Mouse (Mus musculus) stomach, embryonic 16.5 days (tissue): ENCODE measurements around the gene Maml3. TPM values are rescaled to one million over a fixed set of nuclear protein-coding genes. Genes with fewer than 3 reads are reported as not detected.

Source experiments
- ATAC-seq: fragments of 200-750 bp; cut with Nextera tagmentation; 2 replicates; pipeline ENCODE4 v1.8.0; 2017; ENCODE audit warnings: moderate number of reproducible peaks, moderate TSS enrichment; ENCODE audit not compliant: insufficient read depth, low FRiP score
- H3K27ac ChIP-seq: fragments of 300-500 bp; sonication (generic); 2 replicates; pipeline ENCODE4 v1.5.1; 2014; ENCODE audit warnings: low read length
- H3K27me3 ChIP-seq: fragments of 300-500 bp; sonication (generic); 2 replicates; pipeline ENCODE4 v1.6.1; 2014; ENCODE audit warnings: low read length, control low read depth, mixed read lengths; ENCODE audit not compliant: control insufficient read depth, insufficient read depth
- H3K36me3 ChIP-seq: fragments of 300-500 bp; sonication (generic); 2 replicates; pipeline ENCODE4 v1.6.1; 2014; ENCODE audit warnings: low read length; ENCODE audit not compliant: control insufficient read depth, insufficient read depth
- H3K4me1 ChIP-seq: fragments of 300-500 bp; sonication (generic); 2 replicates; pipeline ENCODE4 v1.6.1; 2014; ENCODE audit warnings: low read length, control low read depth, mixed read lengths; ENCODE audit not compliant: control insufficient read depth, insufficient read depth
- H3K4me2 ChIP-seq: fragments of 300-500 bp; sonication (generic); 2 replicates; pipeline ENCODE4 v1.6.1; 2014; ENCODE audit warnings: low read depth, low read length, mixed read lengths
- H3K4me3 ChIP-seq: fragments of 300-500 bp; sonication (generic); replicated peaks from 2 replicates; pipeline ENCODE4 v1.5.1; 2014; ENCODE audit warnings: mild to moderate bottlenecking, low read length
- H3K9ac ChIP-seq: fragments of 300-500 bp; sonication (generic); 2 replicates; pipeline ENCODE4 v1.6.1; 2014; ENCODE audit warnings: low read length
- H3K9me3 ChIP-seq: fragments of 300-500 bp; sonication (generic); replicated peaks from 2 replicates; pipeline ENCODE4 v1.6.1; 2016; ENCODE audit warnings: low read length, control low read depth; ENCODE audit not compliant: control insufficient read depth
- WGBS: fragments of 180-500 bp; shearing (Covaris S2); extraction: QIAGEN DNeasy Blood & Tissue Kit; methylation state at CpG from one replicate; pipeline ENCODE4 v1.1.7; 2014; 5-methylcytosine and 5-hydroxymethylcytosine counted together
- polyA plus RNA-seq: library from polyadenylated mRNA; unstranded; fragments of >200 nt; fragmentation: Nextera tagmentation; extraction: Ambion mirVana; gene quantifications from 2 replicates; pipeline ENCODE4 v1.2.1, GENCODE M21; 2015

Maml3 gene
- polyA plus RNA-seq, 1 experiment from 2014 or later, result 5.0 TPM

- Histone ChIP-seq H3K4me3 (no peak overlapping the region), H3K9me3 (no peaks in the 10 kb centered on the region), H3K4me1 (peaks cover 33% of the 10 kb centered on the region), H3K36me3 (no peaks in the 10 kb centered on the region), H3K27ac (peak overlapping the region; percentile 23; the same call in 1 of the 2 replicates), H3K4me2 (no peak overlapping the region), H3K9ac (no peak overlapping the region), H3K27me3 (no peaks in the 10 kb centered on the region)
- no peak for ATAC-seq
- 65% methylated on average over 4 of the region's 4 CpGs for WGBS
Measured at GRCm38 (mm10) chr3:51890181-51890580, 214.7 kb downstream of the Maml3 start.

GRCm38 (mm10) chr3:51889776-51890175 lies 215.1 kb downstream of the Maml3 start:
- no peak for ATAC-seq
- H3K9ac ChIP-seq, result no peak overlapping the region
- no peaks in the 10 kb centered on the region for H3K36me3 ChIP-seq
- H3K4me3 ChIP-seq, result no peak overlapping the region
- H3K9me3 ChIP-seq, result no peaks in the 10 kb centered on the region
- WGBS, result 73% methylated on average over 5 of the region's 5 CpGs
- peak overlapping the region; percentile 64 for H3K27ac ChIP-seq
- no peaks in the 10 kb centered on the region for H3K27me3 ChIP-seq
- H3K4me1 ChIP-seq, result peaks cover 33% of the 10 kb centered on the region
- H3K4me2 ChIP-seq, result no peak overlapping the region

- H3K4me2 ChIP-seq, result peak overlapping the region; percentile 46
- H3K4me3 ChIP-seq, result peak overlapping the region; percentile 22
- no peaks in the 10 kb centered on the region for H3K36me3 ChIP-seq
- ATAC-seq, result peak; percentile 82
- peak overlapping the region; percentile 23 for H3K9ac ChIP-seq
- H3K27ac ChIP-seq, result peak overlapping the region; percentile 64
- H3K27me3 ChIP-seq, result no peaks in the 10 kb centered on the region
- H3K4me1 ChIP-seq, result peaks cover 33% of the 10 kb centered on the region
- 18% methylated on average over 20 of the region's 20 CpGs for WGBS
- H3K9me3 ChIP-seq, result no peaks in the 10 kb centered on the region
Measured at GRCm38 (mm10) chr3:51888662-51889433, 216.0 kb downstream of the Maml3 start.

GRCm38 (mm10) chr3:51888295-51888661 lies 216.6 kb downstream of the Maml3 start:
- peak overlapping the region; percentile 26; the same call in 1 of the 2 replicates for H3K9ac ChIP-seq
- 0 out of 2 replicates have a peak overlapping the region, but pooled peaks have one; percentile 64 for H3K27ac ChIP-seq
- H3K4me2 ChIP-seq, result peak overlapping the region; percentile 46
- no peaks in the 10 kb centered on the region for H3K9me3 ChIP-seq
- no peak for ATAC-seq
- H3K4me1 ChIP-seq, result peaks cover 33% of the 10 kb centered on the region
- 6% methylated on average over 7 of the region's 8 CpGs for WGBS
- no peaks in the 10 kb centered on the region for H3K27me3 ChIP-seq
- peak overlapping the region; percentile 22 for H3K4me3 ChIP-seq
- no peaks in the 10 kb centered on the region for H3K36me3 ChIP-seq

DNA sequence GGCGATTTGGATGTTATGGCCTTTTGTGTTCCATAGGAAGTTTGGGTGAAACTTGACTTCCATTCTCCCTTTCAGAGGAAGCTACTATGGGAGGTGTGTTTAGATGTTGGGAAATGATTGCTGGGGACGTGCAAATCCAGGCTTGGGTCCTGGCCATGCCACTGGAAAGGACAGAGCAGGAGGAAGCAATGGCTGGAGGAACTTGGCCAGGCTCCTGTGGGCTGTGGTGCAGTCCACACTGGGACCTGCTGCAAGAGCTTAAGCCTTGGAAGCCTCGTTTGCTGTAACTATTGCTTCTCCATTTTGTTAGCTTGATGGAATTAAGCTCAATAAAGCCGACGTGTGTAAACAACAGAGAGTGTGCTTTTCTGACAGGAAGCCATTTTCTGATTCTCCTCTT lies 219.0 kb downstream of the Maml3 start:
- no peak for ATAC-seq
- no peaks in the 10 kb centered on the region for H3K27me3 ChIP-seq
- no peak overlapping the region; the same call in 1 of the 2 replicates for H3K27ac ChIP-seq
- 33% methylated on average over 5 of the region's 5 CpGs for WGBS
- H3K4me3 ChIP-seq, result no peak overlapping the region
- H3K4me2 ChIP-seq, result no peak overlapping the region
- no peak overlapping the region for H3K9ac ChIP-seq
- H3K4me1 ChIP-seq, result peaks cover 34% of the 10 kb centered on the region
- H3K9me3 ChIP-seq, result no peaks in the 10 kb centered on the region
- H3K36me3 ChIP-seq, result no peaks in the 10 kb centered on the region

DNA sequence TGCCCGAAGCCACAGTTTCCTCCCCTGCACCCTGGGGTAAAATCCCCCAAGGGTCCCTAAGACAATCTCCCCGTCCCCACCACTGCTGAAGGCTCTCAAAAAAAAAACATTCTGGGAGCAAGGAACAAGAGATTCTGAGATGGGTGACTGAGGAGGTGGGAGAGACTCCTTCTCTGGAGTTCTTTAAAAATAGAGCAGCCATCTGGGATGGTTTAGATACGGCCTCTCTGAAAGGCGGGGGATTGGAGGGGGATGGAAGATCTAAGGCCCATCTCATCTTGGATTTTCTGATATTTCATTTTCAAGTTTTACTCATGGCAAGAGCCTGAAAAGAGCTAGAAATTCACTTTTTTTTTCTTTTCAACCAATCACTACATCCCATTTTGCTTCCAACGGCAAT lies 219.4 kb downstream of the Maml3 start:
- Histone ChIP-seq H3K36me3 (no peaks in the 10 kb centered on the region), H3K9ac (no peak overlapping the region), H3K4me3 (no peak overlapping the region), H3K27me3 (no peaks in the 10 kb centered on the region), H3K4me1 (peaks cover 34% of the 10 kb centered on the region), H3K27ac (no peak overlapping the region), H3K9me3 (no peaks in the 10 kb centered on the region), H3K4me2 (no peak overlapping the region)
- WGBS, result 86% methylated on average over 5 of the region's 5 CpGs
- ATAC-seq, result no peak

DNA sequence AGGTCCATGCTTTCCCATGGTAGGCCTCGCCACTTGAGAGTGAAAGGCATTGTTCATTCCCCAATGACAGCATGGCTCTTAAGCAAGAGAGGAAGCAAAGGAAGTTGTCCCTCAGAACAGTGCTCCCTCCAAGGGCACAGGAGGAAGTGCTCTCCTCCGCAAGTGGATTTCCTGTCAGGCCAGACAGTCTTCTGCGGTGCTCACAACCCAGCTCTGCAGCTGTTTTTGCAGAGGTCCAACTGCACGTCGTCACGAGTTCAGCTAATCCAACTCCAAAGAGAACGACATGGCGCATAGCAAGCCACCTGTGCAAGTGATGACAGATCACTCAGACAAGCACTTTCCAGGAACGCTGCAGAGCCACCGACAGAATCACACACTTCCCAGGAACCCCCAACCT lies 222.9 kb downstream of the Maml3 start:
- H3K4me3 ChIP-seq, result no peak overlapping the region
- H3K4me1 ChIP-seq, result peaks cover 14% of the 10 kb centered on the region
- H3K4me2 ChIP-seq, result no peak overlapping the region
- no peak overlapping the region for H3K9ac ChIP-seq
- H3K9me3 ChIP-seq, result no peaks in the 10 kb centered on the region
- peak; percentile 52; the same call in 1 of the 2 replicates for ATAC-seq
- no peaks in the 10 kb centered on the region for H3K36me3 ChIP-seq
- H3K27me3 ChIP-seq, result no peaks in the 10 kb centered on the region
- 41% methylated on average over 10 of the region's 10 CpGs for WGBS
- H3K27ac ChIP-seq, result no peak overlapping the region

GRCm38 (mm10) chr3:51881393-51881792 lies 223.5 kb downstream of the Maml3 start:
- no peak overlapping the region for H3K4me2 ChIP-seq
- ATAC-seq, result no peak
- H3K27ac ChIP-seq, result no peak overlapping the region

DNA sequence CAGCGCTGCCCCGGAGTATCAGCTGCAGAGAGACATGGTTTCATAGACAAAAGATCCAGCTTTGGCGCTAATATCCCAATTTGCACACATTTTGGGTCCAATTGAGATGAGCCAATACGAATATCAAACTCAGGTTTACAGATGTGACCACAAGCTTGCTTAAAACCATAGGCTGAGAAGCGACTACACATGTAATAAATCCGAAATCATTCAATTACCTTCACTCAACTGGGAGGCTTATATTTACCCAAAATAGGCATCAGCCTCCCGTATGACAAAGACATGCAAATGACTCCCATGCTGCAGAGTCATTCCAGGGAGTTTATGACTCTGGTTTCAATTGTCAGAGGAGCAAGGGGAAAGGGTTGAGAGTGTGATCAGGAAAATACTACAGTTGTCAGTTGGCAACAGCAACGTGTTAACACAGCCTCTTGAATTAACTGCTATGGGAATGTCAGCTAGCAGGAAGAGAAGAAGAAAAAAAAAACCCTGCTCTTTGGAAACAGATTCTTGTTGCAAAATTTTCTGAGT lies 224.3 kb downstream of the Maml3 start:
- H3K4me1 ChIP-seq, result peaks cover 11% of the 10 kb centered on the region
- 76% methylated on average over 8 of the region's 8 CpGs for WGBS
- no peaks in the 10 kb centered on the region for H3K36me3 ChIP-seq
- no peak for ATAC-seq
- H3K4me3 ChIP-seq, result no peak overlapping the region
- H3K27ac ChIP-seq, result no peak overlapping the region
- no peaks in the 10 kb centered on the region for H3K9me3 ChIP-seq
- no peak overlapping the region for H3K4me2 ChIP-seq
- H3K27me3 ChIP-seq, result no peaks in the 10 kb centered on the region
- no peak overlapping the region for H3K9ac ChIP-seq

More at GRCm38 (mm10) chr3:51881393-51881792, 223.5 kb downstream of the Maml3 start:
- no peak overlapping the region for H3K9ac ChIP-seq
- H3K9me3 ChIP-seq, result no peaks in the 10 kb centered on the region
- no peaks in the 10 kb centered on the region for H3K27me3 ChIP-seq
- H3K4me1 ChIP-seq, result peaks cover 14% of the 10 kb centered on the region
- 69% methylated on average over 2 of the region's 2 CpGs for WGBS
- H3K36me3 ChIP-seq, result no peaks in the 10 kb centered on the region
- no peak overlapping the region for H3K4me3 ChIP-seq
